Mouse (Mus musculus) midbrain, embryonic 10.5 days (tissue): ENCODE measurements at regions not wholly inside any gene's neighbourhood (a gene's known extent, or its start where the extent isn't known, plus 50 kb on each side); places are given as distances from the start of the nearest gene placed in this dataset.

Experiments used
- DNase-seq: peaks from one replicate; pipeline ENCODE4 v3.0.0-alpha.2; 2017; ENCODE audit warnings: low spot score
- H3K27ac ChIP-seq: fragments of 300-500 bp; sonication (generic); replicated peaks from 2 replicates; pipeline ENCODE4 v1.5.1; 2016; ENCODE audit warnings: mild to moderate bottlenecking
- H3K27me3 ChIP-seq: fragments of 300-500 bp; sonication (generic); 2 replicates; pipeline ENCODE4 v1.6.1; 2016; ENCODE audit warnings: low read depth, mild to moderate bottlenecking; ENCODE audit not compliant: poor library complexity, severe bottlenecking
- H3K36me3 ChIP-seq: fragments of 300-500 bp; sonication (generic); 2 replicates; pipeline ENCODE4 v1.6.1; 2016; ENCODE audit warnings: mild to moderate bottlenecking, moderate library complexity
- H3K4me1 ChIP-seq: fragments of 300-500 bp; sonication (generic); 2 replicates; pipeline ENCODE4 v1.6.1; 2016
- H3K4me3 ChIP-seq: fragments of 300-500 bp; sonication (generic); 2 replicates; pipeline ENCODE4 v1.5.1; 2016; ENCODE audit warnings: mild to moderate bottlenecking, moderate library complexity
- H3K9me3 ChIP-seq: fragments of 300-500 bp; sonication (generic); replicated peaks from 2 replicates; pipeline ENCODE4 v1.6.1; 2016; ENCODE audit warnings: mild to moderate bottlenecking
- WGBS: fragments of 180-500 bp; shearing (Covaris S2); methylation state at CpG from one replicate; pipeline ENCODE4 v1.1.7; 2016; 5-methylcytosine and 5-hydroxymethylcytosine counted together

DNA sequence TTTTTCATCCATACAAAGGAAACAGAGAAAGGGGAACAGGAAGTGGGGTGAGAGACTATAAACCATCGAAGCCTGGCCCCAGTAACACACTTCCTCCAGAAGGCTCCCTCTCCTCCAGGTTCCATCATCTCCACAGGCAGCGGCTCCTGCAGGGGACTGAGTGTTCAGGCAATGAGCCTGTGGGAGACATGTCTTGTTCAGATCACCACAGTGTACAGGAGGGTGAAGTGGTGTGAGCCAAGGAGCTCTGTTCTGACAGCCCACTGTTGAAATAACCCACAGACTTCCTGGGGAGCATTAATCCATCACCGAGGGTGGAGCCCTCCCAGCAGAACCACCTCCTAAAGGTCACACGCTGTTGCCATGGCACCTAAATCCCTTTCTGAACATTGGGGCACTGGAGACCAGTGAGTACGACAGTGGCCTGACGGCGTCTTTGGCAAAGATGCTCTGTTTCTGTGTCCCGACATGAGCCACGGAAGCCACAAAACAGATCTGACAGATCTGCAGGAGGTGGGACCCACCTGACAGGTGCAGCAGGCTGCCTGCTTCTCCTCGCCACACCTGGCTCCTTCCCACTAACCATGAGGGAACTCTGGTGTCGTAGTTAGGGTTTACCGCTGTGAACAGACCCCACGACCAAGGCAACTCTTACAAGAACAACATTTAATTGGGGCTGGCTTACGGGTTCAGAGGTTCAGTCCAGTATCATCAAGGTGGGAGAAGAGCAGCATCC is 60.9 kb downstream of the Psmg1 start:
- H3K4me3 ChIP-seq = no peak overlapping the region
- no peaks in the 10 kb centered on the region for H3K36me3 ChIP-seq
- H3K27ac ChIP-seq = peak overlapping the region; percentile 28; the same call in 1 of the 2 replicates
- WGBS = 65% methylated on average over 14 of the region's 14 CpGs
- peaks cover 19% of the 10 kb centered on the region for H3K4me1 ChIP-seq
- no peak for DNase-seq
- H3K9me3 ChIP-seq = no peaks in the 10 kb centered on the region
- no peaks in the 10 kb centered on the region for H3K27me3 ChIP-seq

DNA sequence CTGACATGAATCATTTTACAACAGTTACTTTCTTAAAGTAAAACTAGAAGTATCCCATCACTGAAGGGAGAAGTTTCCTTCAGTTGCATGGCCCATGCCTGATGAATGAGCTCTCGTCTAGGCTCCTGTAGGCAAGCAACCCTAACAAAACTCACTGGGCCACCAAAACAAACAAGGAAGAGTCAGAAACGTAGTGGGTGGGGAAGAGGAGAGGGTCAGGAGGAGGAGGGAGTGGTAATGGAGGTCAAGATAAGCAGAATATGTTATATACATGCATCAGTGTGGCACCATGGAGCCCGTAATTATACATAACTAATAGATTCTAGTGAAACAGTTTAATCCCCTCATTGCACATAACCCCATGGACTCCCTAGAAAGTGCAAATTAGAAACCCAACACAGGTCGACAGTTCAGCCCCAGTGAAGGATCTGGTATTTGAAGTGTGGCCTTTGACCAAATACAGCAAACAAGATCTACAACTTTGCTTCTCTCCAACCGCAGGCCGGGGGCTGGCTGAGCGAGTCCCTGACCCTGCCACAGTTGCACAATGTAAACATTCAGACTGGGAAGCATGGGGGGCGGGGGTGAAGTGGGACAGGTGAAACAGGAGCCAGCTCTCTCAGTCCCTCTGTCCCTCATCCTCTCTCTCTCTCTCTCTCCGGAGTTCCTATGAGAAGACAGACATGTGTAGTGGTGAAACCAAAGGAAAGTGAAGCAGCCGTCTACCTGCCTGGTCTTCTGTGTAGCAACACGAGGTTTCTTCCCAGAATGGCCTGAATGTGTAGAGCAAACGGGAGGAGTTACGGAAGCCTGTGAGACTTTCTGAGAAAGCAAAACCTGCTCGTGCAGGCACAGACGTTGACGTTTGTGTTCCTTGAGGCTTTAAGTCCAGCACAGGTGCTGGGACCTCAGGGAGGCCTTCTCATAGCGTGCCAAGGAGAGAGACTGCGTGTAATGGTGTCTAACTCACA is 62.2 kb downstream of the Psmg1 start:
- DNase-seq = no peak
- Histone ChIP-seq H3K9me3 (no peaks in the 10 kb centered on the region), H3K4me1 (peaks cover 19% of the 10 kb centered on the region), H3K36me3 (no peaks in the 10 kb centered on the region), H3K27ac (no peak overlapping the region), H3K4me3 (no peak overlapping the region), H3K27me3 (no peaks in the 10 kb centered on the region)
- 75% methylated on average over 18 of the region's 18 CpGs for WGBS

DNA sequence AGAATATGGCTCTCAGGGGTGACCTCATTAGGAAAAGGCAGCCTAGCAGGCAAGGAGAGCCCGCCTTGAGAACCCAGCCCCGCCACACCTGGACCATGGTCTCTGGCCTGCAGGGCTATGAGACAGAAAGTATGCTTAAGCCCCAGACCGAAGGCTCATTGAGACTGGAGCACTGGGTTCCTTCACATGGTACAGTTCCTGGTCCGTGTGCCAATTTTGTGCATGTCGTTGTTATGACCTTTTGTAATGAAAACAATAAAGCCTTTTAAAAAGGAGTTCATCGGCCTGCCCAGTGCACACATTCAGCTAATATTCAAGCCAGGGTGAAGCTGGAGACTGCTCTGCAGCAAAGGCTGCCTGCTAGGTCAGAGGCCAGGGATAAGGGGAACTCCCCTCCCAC is 64.2 kb downstream of the Psmg1 start:
- WGBS = 84% methylated on average over 6 of the region's 6 CpGs
- Histone ChIP-seq H3K4me1 (peaks cover 19% of the 10 kb centered on the region), H3K36me3 (no peaks in the 10 kb centered on the region), H3K27ac (no peak overlapping the region), H3K9me3 (no peaks in the 10 kb centered on the region), H3K27me3 (no peaks in the 10 kb centered on the region), H3K4me3 (no peak overlapping the region)
- DNase-seq = no peak

DNA sequence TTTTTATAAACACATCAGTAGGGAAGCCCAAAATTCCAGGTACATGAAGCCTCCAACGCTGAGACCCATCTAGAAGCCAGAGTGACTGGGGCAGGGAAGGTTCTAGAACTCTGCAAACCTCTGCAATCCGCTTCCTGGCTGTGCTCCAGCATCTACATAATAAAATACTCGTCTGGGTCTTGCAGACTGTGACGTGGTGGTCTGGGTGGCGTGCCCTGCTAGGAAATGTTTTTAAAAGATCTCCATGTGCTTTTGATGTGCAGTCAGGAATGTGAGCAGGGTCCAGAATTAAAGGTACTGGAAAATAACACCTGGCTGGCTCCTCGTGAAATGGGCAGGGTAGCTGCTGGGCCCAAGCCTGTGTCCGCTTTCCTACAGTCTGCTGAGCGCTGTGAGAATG is 66.0 kb downstream of the Psmg1 start:
- no peak for DNase-seq
- Histone ChIP-seq H3K27ac (no peak overlapping the region), H3K36me3 (no peaks in the 10 kb centered on the region), H3K4me1 (peaks cover 13% of the 10 kb centered on the region), H3K4me3 (no peak overlapping the region), H3K27me3 (no peaks in the 10 kb centered on the region), H3K9me3 (no peaks in the 10 kb centered on the region)
- WGBS = 82% methylated on average over 8 of the region's 8 CpGs

DNA sequence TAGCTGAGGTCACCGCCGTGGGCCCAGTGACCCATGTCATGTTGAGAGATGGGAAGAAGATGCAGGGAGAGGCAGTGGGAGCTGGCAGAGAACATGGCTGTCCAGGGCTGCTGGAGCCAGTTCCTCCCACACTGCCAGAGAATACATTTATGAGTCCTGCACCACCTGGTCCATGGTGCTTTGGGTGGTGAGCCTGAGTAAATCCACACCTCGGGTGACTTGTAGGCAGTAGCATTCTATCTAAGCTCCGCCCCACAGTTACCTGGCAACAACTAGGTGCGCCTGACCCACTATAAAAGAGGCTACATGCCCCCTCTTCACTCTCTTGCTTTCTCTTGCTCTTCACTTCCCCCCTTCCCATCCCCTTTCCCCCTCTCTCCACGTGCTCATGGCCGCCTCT is 66.8 kb downstream of the Psmg1 start:
- H3K36me3 ChIP-seq = no peaks in the 10 kb centered on the region
- WGBS = 83% methylated on average over 7 of the region's 7 CpGs
- no peak overlapping the region for H3K4me3 ChIP-seq
- no peaks in the 10 kb centered on the region for H3K27me3 ChIP-seq
- no peak for DNase-seq
- H3K4me1 ChIP-seq = peaks cover 10% of the 10 kb centered on the region; the same call in 1 of the 2 replicates
- H3K27ac ChIP-seq = no peak overlapping the region
- no peaks in the 10 kb centered on the region for H3K9me3 ChIP-seq

DNA sequence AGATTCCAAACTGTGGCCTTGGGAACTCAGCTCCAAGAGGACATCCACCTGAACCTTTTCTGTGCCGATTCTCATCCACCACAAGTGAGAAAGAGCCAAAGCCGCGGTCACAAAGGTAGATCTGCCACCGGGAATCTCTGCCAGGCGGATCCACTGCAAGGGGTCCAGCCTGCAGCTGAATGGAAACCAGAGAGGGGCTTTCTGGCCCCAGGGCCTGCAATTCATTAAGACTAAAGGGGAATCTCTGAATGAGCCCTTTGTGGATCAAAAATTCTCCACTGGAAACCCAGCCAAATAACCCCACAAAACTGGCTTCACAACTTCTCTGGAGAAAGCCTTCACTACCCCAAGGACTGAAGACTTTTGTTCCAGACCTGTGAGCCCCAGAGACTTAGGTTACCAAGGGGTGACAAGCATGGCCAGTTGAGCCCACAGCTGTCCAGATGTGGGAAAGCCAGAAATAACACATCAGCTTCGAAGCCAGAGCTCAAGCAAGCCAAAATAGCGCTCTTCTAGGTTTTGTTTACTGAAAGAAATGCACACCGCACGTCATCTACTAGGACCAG is 68.3 kb downstream of the Psmg1 start:
- WGBS = 85% methylated on average over 9 of the region's 9 CpGs
- no peak overlapping the region for H3K27ac ChIP-seq
- H3K36me3 ChIP-seq = no peaks in the 10 kb centered on the region
- no peaks in the 10 kb centered on the region for H3K9me3 ChIP-seq
- H3K4me3 ChIP-seq = no peak overlapping the region
- H3K4me1 ChIP-seq = peaks cover 10% of the 10 kb centered on the region; the same call in 1 of the 2 replicates
- no peaks in the 10 kb centered on the region for H3K27me3 ChIP-seq
- DNase-seq = no peak

DNA sequence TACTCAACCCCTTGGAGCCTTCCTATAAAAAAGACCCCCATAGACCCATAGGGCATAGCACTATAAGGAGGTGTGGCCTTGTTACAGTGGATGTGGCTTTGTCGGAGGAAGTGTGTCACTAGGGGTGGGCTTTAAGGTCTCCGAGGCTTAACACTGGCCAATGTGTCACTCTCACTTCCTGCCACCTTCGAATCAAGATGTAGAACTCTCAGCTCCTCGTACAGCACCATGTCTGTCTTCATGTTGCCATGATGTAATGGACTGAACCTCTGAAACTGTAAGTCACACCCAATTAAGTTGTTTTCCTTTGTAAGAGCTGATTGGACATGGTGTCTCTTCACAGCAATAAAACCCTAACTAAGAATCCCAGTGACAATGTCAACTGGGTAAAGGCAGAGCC is 69.6 kb downstream of the Psmg1 start:
- no peaks in the 10 kb centered on the region for H3K36me3 ChIP-seq
- 92% methylated on average over 4 of the region's 4 CpGs for WGBS

DNA sequence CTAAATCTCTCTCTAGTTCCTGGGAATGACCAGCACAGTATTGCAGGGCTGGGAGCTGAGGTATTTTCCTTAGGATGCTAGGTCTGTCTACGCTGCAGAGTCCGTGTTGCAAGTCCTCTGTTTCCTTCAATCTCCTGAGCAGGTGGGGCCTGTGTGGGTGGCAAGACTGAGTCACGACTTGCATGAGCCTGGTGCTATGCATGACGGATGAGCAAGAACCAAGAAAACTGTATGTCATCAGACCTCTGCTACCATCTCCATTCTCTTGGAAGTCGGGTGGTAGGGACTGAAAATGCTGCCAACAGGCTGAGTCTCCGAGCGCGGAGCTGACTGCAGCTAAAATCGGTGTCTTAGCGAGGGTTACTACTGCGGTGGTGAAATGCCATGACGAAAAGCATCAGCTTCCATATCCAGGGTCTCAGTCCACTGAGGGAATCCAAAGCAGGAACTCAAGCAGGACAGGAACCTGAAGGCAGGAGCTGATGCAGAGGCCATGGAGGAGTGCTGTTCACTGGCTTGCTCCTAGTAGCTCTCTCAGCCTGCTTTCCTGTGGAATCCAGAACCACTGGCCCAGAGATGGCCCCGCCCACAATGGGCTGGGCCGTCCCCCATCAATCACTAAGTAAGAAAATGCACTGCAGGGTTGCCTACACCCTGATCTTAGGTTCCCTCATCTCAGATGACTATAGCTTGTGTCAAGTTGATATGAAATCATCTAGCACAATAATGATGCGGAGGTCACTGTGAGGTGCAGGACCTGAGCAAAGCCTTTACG is 71.9 kb downstream of the Psmg1 start:
- WGBS = 95% methylated on average over 16 of the region's 16 CpGs

More for the DNA sequence above, 69.6 kb downstream of the Psmg1 start:
- Histone ChIP-seq H3K27ac (no peak overlapping the region), H3K4me1 (peaks cover 3% of the 10 kb centered on the region; the same call in 1 of the 2 replicates), H3K27me3 (no peaks in the 10 kb centered on the region), H3K9me3 (no peaks in the 10 kb centered on the region), H3K4me3 (no peak overlapping the region)
- no peak for DNase-seq

DNA sequence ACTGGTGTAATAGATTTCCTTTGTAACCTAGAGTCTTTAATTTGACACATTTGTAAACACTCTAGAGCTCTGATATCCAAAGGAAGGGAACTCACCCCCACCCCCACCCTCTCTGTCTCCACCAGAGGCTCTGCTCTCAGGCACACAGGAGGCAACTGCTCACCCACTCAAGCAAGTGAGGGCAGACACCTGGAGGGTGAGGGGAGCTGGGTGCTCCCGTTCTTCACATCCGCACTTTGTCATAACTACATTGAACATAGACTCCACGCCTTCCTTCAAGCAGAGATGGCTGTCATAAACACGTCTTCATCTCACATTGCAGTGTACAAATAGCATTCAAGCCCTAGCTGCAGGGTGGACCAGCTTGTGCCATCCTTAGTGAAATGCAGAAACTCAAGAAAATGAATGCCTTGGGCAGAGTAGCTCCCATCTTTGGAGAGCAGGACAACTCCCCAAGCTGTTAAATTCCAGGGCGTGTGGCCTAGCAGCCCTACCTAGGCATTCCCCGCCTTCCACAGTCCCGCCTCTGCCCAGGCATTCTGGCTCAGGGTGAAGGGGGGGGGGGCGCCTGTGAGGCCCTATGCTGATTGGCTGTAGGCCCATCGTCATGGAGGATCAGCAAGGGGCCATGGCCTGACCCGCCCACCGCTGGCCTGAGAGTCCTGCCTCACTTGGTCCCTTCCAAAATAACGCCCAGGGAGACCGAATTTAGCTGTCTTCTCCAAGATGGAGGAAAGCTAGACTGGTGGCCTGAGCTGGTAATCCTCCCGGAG is 72.9 kb downstream of the Psmg1 start:
- Histone ChIP-seq H3K36me3 (no peaks in the 10 kb centered on the region), H3K9me3 (no peaks in the 10 kb centered on the region), H3K4me1 (peaks cover 3% of the 10 kb centered on the region; the same call in 1 of the 2 replicates), H3K27me3 (no peaks in the 10 kb centered on the region), H3K27ac (no peak overlapping the region), H3K4me3 (no peak overlapping the region)
- DNase-seq = no peak
- 70% methylated on average over 14 of the region's 14 CpGs for WGBS

More for the DNA sequence above, 71.9 kb downstream of the Psmg1 start:
- Histone ChIP-seq H3K36me3 (no peaks in the 10 kb centered on the region), H3K4me1 (peaks cover 3% of the 10 kb centered on the region; the same call in 1 of the 2 replicates), H3K27ac (no peak overlapping the region), H3K4me3 (no peak overlapping the region), H3K9me3 (no peaks in the 10 kb centered on the region), H3K27me3 (no peaks in the 10 kb centered on the region)
- DNase-seq = no peak

DNA sequence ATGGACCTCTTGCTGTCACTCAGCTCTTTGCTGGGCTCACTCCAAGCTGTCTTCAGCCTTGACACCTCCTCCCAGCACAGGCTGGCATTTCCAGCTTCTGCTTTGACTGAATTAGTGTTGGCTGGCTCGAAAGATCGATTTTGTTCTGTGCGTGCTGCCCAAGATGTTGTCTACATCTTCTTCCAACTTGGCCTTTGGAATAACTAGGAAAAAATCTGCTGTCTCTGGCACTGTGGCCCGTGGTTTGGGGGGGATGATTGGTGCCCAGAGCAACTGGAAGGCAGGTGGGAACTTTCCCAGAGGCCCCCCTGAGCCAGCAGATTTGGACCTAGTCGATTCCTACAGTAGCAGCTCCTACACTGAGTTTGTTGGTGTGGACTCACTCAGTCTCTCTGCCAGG is 76.9 kb downstream of the Psmg1 start:
- H3K27ac ChIP-seq = no peak overlapping the region
- no peak for DNase-seq
- peaks cover 3% of the 10 kb centered on the region; the same call in 1 of the 2 replicates for H3K4me1 ChIP-seq
- H3K9me3 ChIP-seq = no peaks in the 10 kb centered on the region
- WGBS = 87% methylated on average over 5 of the region's 5 CpGs
- H3K36me3 ChIP-seq = no peaks in the 10 kb centered on the region
- H3K4me3 ChIP-seq = no peak overlapping the region
- no peaks in the 10 kb centered on the region for H3K27me3 ChIP-seq

DNA sequence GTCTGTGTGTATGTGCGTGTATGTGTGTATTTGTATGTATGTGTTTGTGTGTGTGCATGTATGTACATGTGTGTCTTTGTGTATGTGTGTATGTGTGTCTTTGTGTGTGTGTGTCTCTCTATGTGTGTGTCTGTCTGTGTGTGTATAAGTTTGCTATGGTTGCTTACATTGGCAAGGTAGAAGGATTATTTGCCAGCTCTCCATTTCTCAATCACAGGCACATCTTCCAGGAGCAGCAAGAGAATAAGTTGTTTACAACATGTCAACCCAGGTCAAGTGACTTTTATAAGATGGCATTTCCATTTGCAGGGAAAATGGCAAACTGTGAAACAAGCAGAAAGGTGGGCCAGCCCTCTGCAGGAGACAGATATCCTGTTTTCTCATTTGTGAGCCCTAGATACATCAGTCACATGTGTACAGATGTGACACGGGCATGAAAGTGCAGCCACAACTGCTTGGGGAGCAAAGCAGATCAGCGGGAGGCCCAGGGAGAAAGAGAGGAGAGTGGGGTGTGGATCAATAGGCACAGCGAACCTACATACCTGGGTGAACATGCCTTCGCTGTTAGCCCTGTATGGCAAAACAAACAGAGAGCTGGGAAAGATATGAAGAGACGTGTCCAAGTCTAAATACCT is 86.1 kb downstream of the Psmg1 start:
- no peaks in the 10 kb centered on the region for H3K36me3 ChIP-seq
- H3K9me3 ChIP-seq = no peaks in the 10 kb centered on the region
- WGBS = 86% methylated on average over 6 of the region's 6 CpGs
- H3K27ac ChIP-seq = no peak overlapping the region
- no peaks in the 10 kb centered on the region for H3K27me3 ChIP-seq
- DNase-seq = no peak
- no peak overlapping the region for H3K4me3 ChIP-seq
- H3K4me1 ChIP-seq = 0 out of 2 replicates have a peak, but pooled peaks cover 3% of the 10 kb centered on the region
